Mouse (Mus musculus) adrenal gland, adult 18-20 months (tissue): ENCODE measurements around the gene Scimp. TPM values are rescaled to one million over a fixed set of nuclear protein-coding genes. Genes with fewer than 3 reads are reported as not detected.
"Not testable (repeated sequence)": the region's sequence is repeated elsewhere in the genome, so short reads cannot be mapped to it uniquely, and the experiment has no call there.

Experiments used
- DNase-seq, 2 experiments: peaks; one replicate each; pipeline ENCODE4 v3.0.0; 2021 to 2022; ENCODE audit warnings: low spot score in 2 of 2
- total RNA-seq, 2 experiments: library from RNA; stranded (reverse); gene quantifications; 1 replicate in 1 of 2; 2 replicates in 1 of 2; pipeline ENCODE4 v1.2.3; 2021

The Scimp gene
- total RNA-seq, 2 experiments from 2014 or later, result 1.1 to 1.9 TPM

GRCm38 (mm10) chr11:70815071-70815470, 2.7 kb upstream of the Scimp start:
- DNase-seq, result no peak

GRCm38 (mm10) chr11:70811471-70812240, 730 bp downstream of the Scimp start:
- no peak for DNase-seq

- DNase-seq, result no peak
Observed at GRCm38 (mm10) chr11:70811041-70811440, 1.3 kb downstream of the Scimp start.

GRCm38 (mm10) chr11:70809011-70809410, 3.4 kb downstream of the Scimp start:
- no peak for DNase-seq

GRCm38 (mm10) chr11:70808101-70808500, 4.3 kb downstream of the Scimp start:
- DNase-seq, result no peak

- DNase-seq, result no peak
Observed at GRCm38 (mm10) chr11:70807630-70808029, 4.8 kb downstream of the Scimp start.

GRCm38 (mm10) chr11:70806697-70807096, 5.7 kb downstream of the Scimp start:
- DNase-seq, result no peak

- no peak for DNase-seq
Observed at GRCm38 (mm10) chr11:70805641-70806175, 6.7 kb downstream of the Scimp start.

GRCm38 (mm10) chr11:70804395-70804794, 8.0 kb downstream of the Scimp start:
- no peak for DNase-seq

GRCm38 (mm10) chr11:70803711-70804200, 8.6 kb downstream of the Scimp start:
- DNase-seq, result no peak

- no peak for DNase-seq
Observed at GRCm38 (mm10) chr11:70802865-70803261, 9.5 kb downstream of the Scimp start.

GRCm38 (mm10) chr11:70802208-70802864, 10.1 kb downstream of the Scimp start:
- no peak for DNase-seq

GRCm38 (mm10) chr11:70792409-70792808, 20.0 kb downstream of the Scimp start:
- no peak for DNase-seq

- no peak for DNase-seq
Observed at GRCm38 (mm10) chr11:70791676-70792075, 20.7 kb downstream of the Scimp start.

GRCm38 (mm10) chr11:70790874-70791551, 21.4 kb downstream of the Scimp start:
- DNase-seq, result no peak

GRCm38 (mm10) chr11:70790426-70790825, 22.0 kb downstream of the Scimp start:
- DNase-seq, result no peak

GRCm38 (mm10) chr11:70788972-70789655, 23.3 kb downstream of the Scimp start:
- no peak for DNase-seq

- no peak for DNase-seq
Observed at GRCm38 (mm10) chr11:70787052-70787451, 25.3 kb downstream of the Scimp start.

- no peak for DNase-seq
Observed at GRCm38 (mm10) chr11:70785908-70786307, 26.5 kb downstream of the Scimp start.

- not testable (repeated sequence) for DNase-seq
Observed at GRCm38 (mm10) chr11:70778058-70778457, 34.3 kb downstream of the Scimp start.

GRCm38 (mm10) chr11:70777634-70778033, 34.8 kb downstream of the Scimp start:
- no peak for DNase-seq
